Comparison of ENCODE assay signal across 28 mouse cellular contexts in the genomic region with DNA sequence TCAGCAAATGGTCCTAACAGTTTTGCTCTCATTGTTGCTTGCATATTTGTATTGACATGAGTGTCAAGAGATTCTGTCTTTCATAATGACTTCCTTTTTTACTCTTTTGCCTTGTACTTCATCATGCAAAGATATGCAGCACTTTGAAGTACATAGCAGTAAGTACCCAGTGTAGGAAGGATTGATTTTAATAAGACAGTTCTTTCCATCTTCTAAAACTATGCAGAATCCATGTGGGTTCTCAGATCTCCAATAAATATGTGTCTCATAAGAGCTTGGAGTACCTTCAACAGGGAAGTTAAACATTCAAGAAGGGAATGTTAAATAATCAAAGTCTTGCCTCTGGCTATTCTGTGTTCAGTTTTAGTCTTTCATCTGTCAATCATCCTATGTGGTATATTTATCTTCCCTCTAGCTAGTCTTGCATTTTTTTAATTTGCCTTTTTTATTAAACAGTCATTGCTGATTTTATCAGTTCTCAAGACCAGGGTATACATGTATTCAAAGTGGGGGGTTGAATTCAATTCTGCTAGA.
DNase-seq lines count a peak whose midpoint lies in the region; ATAC-seq and TF ChIP-seq lines count a peak whose summit lies in the region.
"Had no signal": no experiment of that assay in that cellular context is flagged by ENCODE, and none has a peak within 500 bp of the region (broad histone marks: within the 10 kb centered on the region; RNA-seq: fewer than 3 reads in every experiment).

No protein-coding gene starts in this region.

- peak; percentile 41 for DNase-seq in embryonic facial prominence, embryonic 11.5 days (ENCODE audit: low spot score)
- DNase-seq in embryonic facial prominence, embryonic 10.5 days (ENCODE audit: low spot score): no peak
- no peak for DNase-seq in midbrain, embryonic 11.5 days (ENCODE audit: low spot score, missing footprints)
- DNase-seq in brain, embryonic 14.5 days (ENCODE audit: low read depth): peak; percentile 56
- no peak for DNase-seq in thymus, postnatal 4 days
- DNase-seq: adrenal gland, adult 2 months; adrenal gland, postnatal 10 days; adrenal gland, postnatal 25 days; B cell, adult 2 months; cerebellum, adult 11-12 months; cerebellum, adult 2 months; cerebellum, adult 9-10 months; cerebellum, postnatal 10 days; cerebellum, postnatal 25 days had no signal

- no peak for ATAC-seq in embryonic facial prominence, embryonic 11.5 days (replicated peaks; ENCODE audit: insufficient number of reproducible peaks, low FRiP score, low TSS enrichment, low read depth)
- ATAC-seq in midbrain, embryonic 13.5 days: peak; percentile 67
- ATAC-seq in midbrain, embryonic 11.5 days (ENCODE audit: low FRiP score): no peak
- ATAC-seq in midbrain, embryonic 15.5 days (replicated peaks): peak; percentile 72; the same call in 1 of the 2 replicates
- no peak for ATAC-seq in frontal cortex, adult (ENCODE audit: low TSS enrichment)
- ATAC-seq: CD4-positive, CD25-positive, alpha-beta regulatory T cell, adult 4 months; forebrain, embryonic 14.5 days; forebrain, embryonic 16.5 days; Patski had no signal

- no peak for TF ChIP-seq POLR2A in brain, embryonic 14.5 days (IDR thresholded peaks at IDR 0.05; ENCODE audit: borderline replicate concordance, extremely low read depth, insufficient read depth, insufficient read length, poor library complexity, severe bottlenecking)

- H3K27me3 ChIP-seq in embryonic facial prominence, embryonic 11.5 days (ENCODE audit: control insufficient read depth, insufficient read depth, low read length): no peaks in the 10 kb centered on the region
- no peaks in the 10 kb centered on the region for H3K27me3 ChIP-seq in embryonic facial prominence, embryonic 10.5 days (replicated peaks; ENCODE audit: low read depth, poor library complexity, severe bottlenecking)
- H3K27me3 ChIP-seq in midbrain, embryonic 13.5 days: no peaks in the 10 kb centered on the region
- no peaks in the 10 kb centered on the region for H3K27me3 ChIP-seq in midbrain, embryonic 11.5 days (ENCODE audit: control insufficient read depth, insufficient read depth, low read length)
- no peaks in the 10 kb centered on the region for H3K27me3 ChIP-seq in midbrain, embryonic 15.5 days (replicated peaks)
- H3K27me3 ChIP-seq: CH12.LX; embryonic facial prominence, embryonic 12.5 days; embryonic facial prominence, embryonic 15.5 days; forebrain, embryonic 12.5 days; Patski had no signal

- H3K27ac ChIP-seq in embryonic facial prominence, embryonic 11.5 days (replicated peaks; ENCODE audit: low read depth, low read length): no peak overlapping the region
- H3K27ac ChIP-seq in embryonic facial prominence, embryonic 10.5 days (replicated peaks): no peak overlapping the region
- H3K27ac ChIP-seq in midbrain, embryonic 13.5 days: no peak overlapping the region
- H3K27ac ChIP-seq in midbrain, embryonic 11.5 days (ENCODE audit: low read depth, low read length): no peak overlapping the region
- H3K27ac ChIP-seq in midbrain, embryonic 15.5 days: no peak overlapping the region
- H3K27ac ChIP-seq: embryonic facial prominence, embryonic 12.5 days; embryonic facial prominence, embryonic 15.5 days; forebrain, embryonic 10.5 days; forebrain, embryonic 12.5 days had no signal

- H3K36me3 ChIP-seq in embryonic facial prominence, embryonic 11.5 days (replicated peaks; ENCODE audit: control insufficient read depth, insufficient read depth, low read depth, low read length): no peaks in the 10 kb centered on the region
- no peaks in the 10 kb centered on the region for H3K36me3 ChIP-seq in embryonic facial prominence, embryonic 10.5 days (replicated peaks)
- no peaks in the 10 kb centered on the region for H3K36me3 ChIP-seq in midbrain, embryonic 13.5 days
- H3K36me3 ChIP-seq in midbrain, embryonic 11.5 days (ENCODE audit: control insufficient read depth, insufficient read depth, low read length): no peaks in the 10 kb centered on the region
- H3K36me3 ChIP-seq in midbrain, embryonic 15.5 days (replicated peaks): no peaks in the 10 kb centered on the region
- H3K36me3 ChIP-seq: embryonic facial prominence, embryonic 12.5 days; embryonic facial prominence, embryonic 15.5 days; forebrain, embryonic 10.5 days; forebrain, embryonic 12.5 days; G1E had no signal

- no peak overlapping the region for H3K4me3 ChIP-seq in embryonic facial prominence, embryonic 11.5 days (ENCODE audit: low read depth, low read length)
- H3K4me3 ChIP-seq in embryonic facial prominence, embryonic 10.5 days: no peak overlapping the region
- H3K4me3 ChIP-seq in midbrain, embryonic 13.5 days (replicated peaks): no peak overlapping the region
- no peak overlapping the region for H3K4me3 ChIP-seq in midbrain, embryonic 11.5 days (ENCODE audit: low read depth, low read length)
- H3K4me3 ChIP-seq in midbrain, embryonic 15.5 days: no peak overlapping the region
- H3K4me3 ChIP-seq: embryonic facial prominence, embryonic 12.5 days; embryonic facial prominence, embryonic 15.5 days; erythroblast, embryonic 14.5 days; forebrain, embryonic 10.5 days; forebrain, embryonic 12.5 days had no signal

- no peak for TF ChIP-seq CTCF in brain, embryonic 14.5 days (IDR thresholded peaks at IDR 0.05; ENCODE audit: borderline replicate concordance, extremely low read depth, insufficient read depth, insufficient read length)

- H3K4me2 ChIP-seq in embryonic facial prominence, embryonic 11.5 days (ENCODE audit: low read depth, low read length): no peak overlapping the region
- H3K4me2 ChIP-seq in midbrain, embryonic 13.5 days (replicated peaks): no peak overlapping the region
- no peak overlapping the region for H3K4me2 ChIP-seq in midbrain, embryonic 11.5 days
- no peak overlapping the region for H3K4me2 ChIP-seq in midbrain, embryonic 15.5 days
- H3K4me2 ChIP-seq: embryonic facial prominence, embryonic 12.5 days; embryonic facial prominence, embryonic 15.5 days; forebrain, embryonic 12.5 days had no signal

- H3K9ac ChIP-seq in embryonic facial prominence, embryonic 11.5 days (replicated peaks; ENCODE audit: low read length): no peak overlapping the region
- no peak overlapping the region for H3K9ac ChIP-seq in midbrain, embryonic 13.5 days (replicated peaks)
- H3K9ac ChIP-seq in midbrain, embryonic 11.5 days (ENCODE audit: low read length): no peak overlapping the region
- H3K9ac ChIP-seq in midbrain, embryonic 15.5 days: no peak overlapping the region
- H3K9ac ChIP-seq: embryonic facial prominence, embryonic 12.5 days; embryonic facial prominence, embryonic 15.5 days; forebrain, embryonic 12.5 days had no signal

- no peaks in the 10 kb centered on the region for H3K9me3 ChIP-seq in embryonic facial prominence, embryonic 11.5 days (replicated peaks; ENCODE audit: control insufficient read depth, low read length)
- no peaks in the 10 kb centered on the region for H3K9me3 ChIP-seq in embryonic facial prominence, embryonic 10.5 days
- no peaks in the 10 kb centered on the region for H3K9me3 ChIP-seq in midbrain, embryonic 13.5 days
- H3K9me3 ChIP-seq in midbrain, embryonic 11.5 days (ENCODE audit: control insufficient read depth, low read length): no peaks in the 10 kb centered on the region
- no peaks in the 10 kb centered on the region for H3K9me3 ChIP-seq in midbrain, embryonic 15.5 days
- H3K9me3 ChIP-seq: embryonic facial prominence, embryonic 12.5 days; embryonic facial prominence, embryonic 15.5 days; forebrain, embryonic 10.5 days; forebrain, embryonic 12.5 days had no signal

- H3K4me1 ChIP-seq in embryonic facial prominence, embryonic 11.5 days (ENCODE audit: control insufficient read depth, insufficient read depth, low read length): no peaks in the 10 kb centered on the region
- no peaks in the 10 kb centered on the region for H3K4me1 ChIP-seq in embryonic facial prominence, embryonic 10.5 days
- H3K4me1 ChIP-seq in midbrain, embryonic 13.5 days (replicated peaks): no peaks in the 10 kb centered on the region
- no peaks in the 10 kb centered on the region for H3K4me1 ChIP-seq in midbrain, embryonic 11.5 days (ENCODE audit: control insufficient read depth, insufficient read depth, low read length)
- no peaks in the 10 kb centered on the region for H3K4me1 ChIP-seq in midbrain, embryonic 15.5 days
- H3K4me1 ChIP-seq: embryonic facial prominence, embryonic 12.5 days; embryonic facial prominence, embryonic 15.5 days; forebrain, embryonic 10.5 days; forebrain, embryonic 12.5 days had no signal

Comparison
In these comparisons a context has a peak if more than half of its experiments do, and no peak if none do; other contexts are left out.
1. ATAC-seq: peak in midbrain, embryonic 13.5 days (single experiment) and midbrain, embryonic 15.5 days (single experiment); none in embryonic facial prominence, embryonic 11.5 days (single experiment), midbrain, embryonic 11.5 days (single experiment) and frontal cortex, adult (single experiment).
2. DNase-seq: peak in embryonic facial prominence, embryonic 11.5 days (single experiment) and brain, embryonic 14.5 days (single experiment); none in embryonic facial prominence, embryonic 10.5 days (single experiment), midbrain, embryonic 11.5 days (single experiment) and thymus, postnatal 4 days (single experiment).